Mouse (Mus musculus): ENCODE measurements around the gene 1700086D15Rik. TPM values are rescaled to one million over a fixed set of nuclear protein-coding genes. Genes with fewer than 3 reads are reported as not detected.

1700086D15Rik gene
- polyA plus RNA-seq, 1 experiment, result 0.09 TPM

DNA sequence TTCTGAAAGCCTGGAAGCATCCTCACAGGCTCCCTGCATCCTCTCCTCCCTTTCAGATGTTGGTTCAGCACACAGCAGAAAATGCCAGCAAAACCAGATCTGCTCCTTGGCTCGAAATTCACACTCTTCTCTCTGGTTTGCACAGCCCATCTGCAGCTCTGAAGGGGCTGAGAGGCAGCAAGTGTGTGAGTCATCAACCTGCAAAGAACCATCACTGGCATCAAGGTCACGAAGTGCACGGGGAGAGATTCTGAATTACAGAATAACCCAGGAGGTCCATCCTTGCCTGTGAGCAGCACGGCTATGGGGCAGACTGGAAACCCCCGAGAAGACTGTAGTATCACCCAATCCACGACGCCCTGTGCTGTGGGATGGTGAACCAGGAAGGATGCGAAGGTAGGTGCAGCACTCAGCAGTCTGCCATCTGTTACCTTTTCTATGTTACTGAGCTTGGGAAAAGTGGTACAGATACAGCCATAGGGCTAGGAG is 24.4 kb downstream of the 1700086D15Rik start:
- WGBS, result 91% methylated on average over 8 of the region's 8 CpGs
- no peak for DNase-seq

DNA sequence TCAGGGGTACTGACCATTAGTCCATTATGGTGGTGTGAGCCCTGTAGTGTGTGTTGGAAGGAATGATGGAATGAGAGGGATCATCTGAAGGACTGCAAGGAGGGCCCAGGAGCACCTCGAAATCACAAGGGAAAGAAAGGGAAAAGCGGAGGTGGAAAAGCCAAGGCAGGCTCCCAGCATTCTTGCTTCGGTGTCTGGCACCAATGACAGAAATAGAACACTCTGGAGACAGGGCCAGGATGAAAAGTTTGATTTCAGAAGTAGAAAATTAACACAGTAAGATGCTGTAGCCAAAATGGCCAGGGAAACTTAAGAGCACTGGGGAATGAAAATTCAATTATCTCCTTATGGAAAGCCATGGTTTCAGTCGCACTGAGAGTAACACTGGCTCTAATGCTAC is 26.0 kb downstream of the 1700086D15Rik start:
- no peaks in the 10 kb centered on the region for H3K4me1 ChIP-seq (ENCODE audit: control insufficient read depth, insufficient read depth, low read length)
- no peak overlapping the region for H3K4me3 ChIP-seq (ENCODE audit: insufficient read depth, low read depth, low read length)
- TF ChIP-seq POLR2A (IDR thresholded peaks at IDR 0.05; ENCODE audit: low read depth, low read length), result no peak
- TF ChIP-seq CTCF (conservative IDR thresholded peaks at IDR 0.05; ENCODE audit: insufficient read depth, insufficient read length, low read depth, low read length), result no peak
- H3K27me3 ChIP-seq (replicated peaks; ENCODE audit: control insufficient read depth, insufficient read depth, low read length), result no peaks in the 10 kb centered on the region
- no peaks in the 10 kb centered on the region for H3K36me3 ChIP-seq (ENCODE audit: control insufficient read depth, insufficient read depth, low read length)
- no peak for DNase-seq
- H3K27ac ChIP-seq (ENCODE audit: insufficient read depth, low read depth, low read length), result no peak overlapping the region
- WGBS, result 88% methylated on average over 4 of the region's 4 CpGs

More for the DNA sequence above, 24.4 kb downstream of the 1700086D15Rik start:
- Histone ChIP-seq H3K27ac (ENCODE audit: insufficient read depth, low read depth, low read length) (no peak overlapping the region), H3K4me1 (ENCODE audit: control insufficient read depth, insufficient read depth, low read length) (no peaks in the 10 kb centered on the region), H3K27me3 (replicated peaks; ENCODE audit: control insufficient read depth, insufficient read depth, low read length) (no peaks in the 10 kb centered on the region), H3K36me3 (ENCODE audit: control insufficient read depth, insufficient read depth, low read length) (no peaks in the 10 kb centered on the region), H3K4me3 (ENCODE audit: insufficient read depth, low read depth, low read length) (no peak overlapping the region)
- TF ChIP-seq POLR2A (IDR thresholded peaks at IDR 0.05; ENCODE audit: low read depth, low read length) (no peak), CTCF (conservative IDR thresholded peaks at IDR 0.05; ENCODE audit: insufficient read depth, insufficient read length, low read depth, low read length) (no peak)

DNA sequence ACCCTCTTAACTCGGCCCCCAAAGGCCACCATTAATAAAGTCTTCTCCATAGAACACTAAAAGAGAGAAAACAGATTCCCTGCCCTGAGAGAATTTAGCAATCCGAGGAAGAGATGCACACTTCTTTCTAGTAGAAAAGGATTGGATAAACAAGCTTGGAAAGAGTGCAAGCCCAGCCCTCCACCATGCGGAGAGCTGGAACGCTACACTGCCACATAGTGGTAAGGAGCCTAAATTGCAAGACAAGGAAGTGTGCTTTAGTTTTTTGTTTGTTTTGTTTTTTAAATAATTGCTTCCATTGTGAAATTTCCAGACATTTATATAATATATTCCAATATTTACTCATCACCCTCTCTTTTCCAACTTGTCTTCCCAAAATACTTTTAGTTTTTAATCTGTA is 30.6 kb downstream of the 1700086D15Rik start:
- Histone ChIP-seq H3K36me3 (ENCODE audit: control insufficient read depth, insufficient read depth, low read length) (no peaks in the 10 kb centered on the region), H3K4me3 (ENCODE audit: insufficient read depth, low read depth, low read length) (no peak overlapping the region), H3K4me1 (ENCODE audit: control insufficient read depth, insufficient read depth, low read length) (no peaks in the 10 kb centered on the region; the same call in 1 of the 2 replicates), H3K27me3 (replicated peaks; ENCODE audit: control insufficient read depth, insufficient read depth, low read length) (no peaks in the 10 kb centered on the region), H3K27ac (ENCODE audit: insufficient read depth, low read depth, low read length) (no peak overlapping the region)
- no peak for TF ChIP-seq POLR2A (IDR thresholded peaks at IDR 0.05; ENCODE audit: low read depth, low read length)
- TF ChIP-seq CTCF (conservative IDR thresholded peaks at IDR 0.05; ENCODE audit: insufficient read depth, insufficient read length, low read depth, low read length), result peak; percentile 38
- DNase-seq, result no peak
- 86% methylated on average over 4 of the region's 4 CpGs for WGBS

DNA sequence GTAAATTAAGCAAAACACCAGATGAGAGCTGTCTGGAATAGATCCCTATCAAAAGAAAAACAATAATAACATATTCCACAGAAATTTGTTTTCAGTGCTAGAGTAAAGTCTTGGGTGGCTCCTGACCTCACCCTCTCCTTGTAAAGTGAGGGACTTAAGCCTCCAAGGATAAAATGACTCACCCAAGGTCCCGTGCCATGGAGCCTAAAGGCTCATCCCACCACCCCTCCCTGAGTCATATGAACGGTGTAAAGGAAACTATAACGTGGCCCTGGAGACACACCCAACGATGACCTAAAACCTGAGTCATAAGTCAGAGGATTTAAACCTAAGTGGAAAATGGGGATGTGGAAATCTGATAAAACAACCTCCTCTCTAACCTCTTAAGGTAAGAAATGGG is 31.0 kb downstream of the 1700086D15Rik start:
- no peaks in the 10 kb centered on the region for H3K36me3 ChIP-seq (ENCODE audit: control insufficient read depth, insufficient read depth, low read length)
- DNase-seq, result peak; percentile 14

DNA sequence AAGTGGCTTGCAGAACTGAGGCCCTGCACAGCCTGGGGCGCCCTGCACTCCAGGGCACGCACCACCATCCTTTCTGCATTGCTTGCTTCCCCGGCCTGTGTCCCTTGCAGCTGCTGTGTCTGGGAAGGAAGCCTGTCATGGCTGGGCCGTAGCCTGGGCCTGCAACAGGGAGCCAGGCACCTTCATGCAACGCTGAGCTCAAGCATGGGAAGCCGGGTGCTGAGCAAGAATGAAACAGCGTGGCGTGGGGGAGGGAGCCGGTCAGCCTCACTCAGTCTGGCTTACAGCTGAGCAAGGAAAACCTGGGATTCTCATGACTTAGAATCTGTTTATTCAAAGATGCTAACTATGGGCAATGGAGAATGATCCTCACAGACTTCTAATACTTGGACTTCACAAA is 33.1 kb downstream of the 1700086D15Rik start:
- peak; percentile 68 for DNase-seq
- peak overlapping the region; percentile 66 for H3K27ac ChIP-seq (ENCODE audit: insufficient read depth, low read depth, low read length)
- no peaks in the 10 kb centered on the region for H3K36me3 ChIP-seq (ENCODE audit: control insufficient read depth, insufficient read depth, low read length)
- H3K4me3 ChIP-seq (ENCODE audit: insufficient read depth, low read depth, low read length), result no peak overlapping the region
- H3K27me3 ChIP-seq (replicated peaks; ENCODE audit: control insufficient read depth, insufficient read depth, low read length), result no peaks in the 10 kb centered on the region
- H3K4me1 ChIP-seq (ENCODE audit: control insufficient read depth, insufficient read depth, low read length), result no peaks in the 10 kb centered on the region; the same call in 1 of the 2 replicates
- TF ChIP-seq CTCF (conservative IDR thresholded peaks at IDR 0.05; ENCODE audit: insufficient read depth, insufficient read length, low read depth, low read length), result no peak
- no peak for TF ChIP-seq POLR2A (IDR thresholded peaks at IDR 0.05; ENCODE audit: low read depth, low read length)
- WGBS, result 49% methylated on average over 9 of the region's 9 CpGs

More for the DNA sequence above, 31.0 kb downstream of the 1700086D15Rik start:
- no peaks in the 10 kb centered on the region for H3K27me3 ChIP-seq (replicated peaks; ENCODE audit: control insufficient read depth, insufficient read depth, low read length)
- H3K4me3 ChIP-seq (ENCODE audit: insufficient read depth, low read depth, low read length), result no peak overlapping the region
- WGBS, result 57% methylated on average over 4 of the region's 4 CpGs
- TF ChIP-seq CTCF (conservative IDR thresholded peaks at IDR 0.05; ENCODE audit: insufficient read depth, insufficient read length, low read depth, low read length) (no peak), POLR2A (IDR thresholded peaks at IDR 0.05; ENCODE audit: low read depth, low read length) (no peak)
- no peaks in the 10 kb centered on the region; the same call in 1 of the 2 replicates for H3K4me1 ChIP-seq (ENCODE audit: control insufficient read depth, insufficient read depth, low read length)
- no peak overlapping the region for H3K27ac ChIP-seq (ENCODE audit: insufficient read depth, low read depth, low read length)

DNA sequence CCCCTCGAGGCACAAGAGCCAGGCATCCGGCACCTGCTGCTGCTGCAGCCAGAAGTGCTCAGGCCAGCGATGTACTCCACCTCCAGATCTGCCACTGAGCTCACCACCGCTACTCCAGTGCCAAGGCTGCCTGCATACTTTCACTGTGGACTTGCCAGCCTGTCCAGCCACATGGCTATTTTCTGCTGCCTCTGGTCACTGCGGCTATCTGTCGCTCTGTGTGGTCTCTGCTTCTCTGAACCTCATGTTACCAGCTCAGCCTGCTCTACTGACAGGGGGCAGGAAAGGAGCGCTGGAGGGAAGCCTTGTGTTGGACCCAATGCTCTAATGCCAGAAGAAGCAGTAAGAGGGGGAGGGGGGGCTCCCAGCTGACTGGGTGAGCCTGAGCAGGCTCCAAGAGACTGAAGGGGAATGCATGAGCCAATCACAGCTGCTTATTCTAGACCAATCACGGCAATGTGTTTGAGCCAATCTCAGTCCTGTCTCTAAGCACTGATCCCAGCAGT is 34.7 kb downstream of the 1700086D15Rik start:
- peak; percentile 58 for DNase-seq
- no peaks in the 10 kb centered on the region for H3K36me3 ChIP-seq (ENCODE audit: control insufficient read depth, insufficient read depth, low read length)
- H3K4me3 ChIP-seq (ENCODE audit: insufficient read depth, low read depth, low read length), result no peak overlapping the region
- no peaks in the 10 kb centered on the region for H3K27me3 ChIP-seq (replicated peaks; ENCODE audit: control insufficient read depth, insufficient read depth, low read length)
- no peaks in the 10 kb centered on the region; the same call in 1 of the 2 replicates for H3K4me1 ChIP-seq (ENCODE audit: control insufficient read depth, insufficient read depth, low read length)
- TF ChIP-seq POLR2A (IDR thresholded peaks at IDR 0.05; ENCODE audit: low read depth, low read length) (no peak), CTCF (conservative IDR thresholded peaks at IDR 0.05; ENCODE audit: insufficient read depth, insufficient read length, low read depth, low read length) (no peak)
- WGBS, result 33% methylated on average over 8 of the region's 8 CpGs
- no peak overlapping the region for H3K27ac ChIP-seq (ENCODE audit: insufficient read depth, low read depth, low read length)

DNA sequence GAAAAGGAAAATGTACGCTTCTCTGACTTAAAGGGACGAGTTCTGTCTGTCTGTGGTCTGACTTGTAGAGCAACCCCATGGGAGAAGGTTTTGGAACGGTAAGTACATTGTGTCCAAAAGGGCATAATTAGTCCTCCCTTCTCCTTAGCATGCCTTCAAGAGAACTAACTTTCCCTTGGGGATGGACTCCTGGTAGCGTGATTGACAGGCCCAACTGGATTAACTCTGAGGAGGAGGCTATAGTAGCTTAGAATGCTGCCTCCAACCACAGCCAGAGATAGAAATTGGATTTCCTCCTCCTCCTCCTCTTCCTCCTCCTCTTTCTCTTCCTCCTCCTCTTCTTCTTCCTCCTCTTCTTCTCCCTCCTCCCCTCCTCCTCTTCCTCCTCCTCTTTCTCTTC is 39.4 kb downstream of the 1700086D15Rik start:
- TF ChIP-seq CTCF (conservative IDR thresholded peaks at IDR 0.05; ENCODE audit: insufficient read depth, insufficient read length, low read depth, low read length), result no peak

More for the DNA sequence above, 39.4 kb downstream of the 1700086D15Rik start:
- no peak overlapping the region for H3K27ac ChIP-seq (ENCODE audit: insufficient read depth, low read depth, low read length)
- no peak for DNase-seq
- 93% methylated on average over 4 of the region's 4 CpGs for WGBS
- H3K36me3 ChIP-seq (ENCODE audit: control insufficient read depth, insufficient read depth, low read length), result no peaks in the 10 kb centered on the region
- H3K27me3 ChIP-seq (replicated peaks; ENCODE audit: control insufficient read depth, insufficient read depth, low read length), result no peaks in the 10 kb centered on the region
- no peak overlapping the region for H3K4me3 ChIP-seq (ENCODE audit: insufficient read depth, low read depth, low read length)
- H3K4me1 ChIP-seq (ENCODE audit: control insufficient read depth, insufficient read depth, low read length), result no peaks in the 10 kb centered on the region

Measured in kidney, adult 2 months (tissue).